Mouse (Mus musculus) B cell, adult 67 days (primary cell): Measurements from ENCODE around the gene Grtp1. TPM values are rescaled to one million over a fixed set of nuclear protein-coding genes. Genes with fewer than 3 reads are reported as not detected.

ENCODE experiments used
- total RNA-seq, 2 experiments: library from RNA; stranded (reverse); gene quantifications; 4 replicates each; pipeline ENCODE4 v1.2.4; 2023

Grtp1 gene
- total RNA-seq = not detected

DNA sequence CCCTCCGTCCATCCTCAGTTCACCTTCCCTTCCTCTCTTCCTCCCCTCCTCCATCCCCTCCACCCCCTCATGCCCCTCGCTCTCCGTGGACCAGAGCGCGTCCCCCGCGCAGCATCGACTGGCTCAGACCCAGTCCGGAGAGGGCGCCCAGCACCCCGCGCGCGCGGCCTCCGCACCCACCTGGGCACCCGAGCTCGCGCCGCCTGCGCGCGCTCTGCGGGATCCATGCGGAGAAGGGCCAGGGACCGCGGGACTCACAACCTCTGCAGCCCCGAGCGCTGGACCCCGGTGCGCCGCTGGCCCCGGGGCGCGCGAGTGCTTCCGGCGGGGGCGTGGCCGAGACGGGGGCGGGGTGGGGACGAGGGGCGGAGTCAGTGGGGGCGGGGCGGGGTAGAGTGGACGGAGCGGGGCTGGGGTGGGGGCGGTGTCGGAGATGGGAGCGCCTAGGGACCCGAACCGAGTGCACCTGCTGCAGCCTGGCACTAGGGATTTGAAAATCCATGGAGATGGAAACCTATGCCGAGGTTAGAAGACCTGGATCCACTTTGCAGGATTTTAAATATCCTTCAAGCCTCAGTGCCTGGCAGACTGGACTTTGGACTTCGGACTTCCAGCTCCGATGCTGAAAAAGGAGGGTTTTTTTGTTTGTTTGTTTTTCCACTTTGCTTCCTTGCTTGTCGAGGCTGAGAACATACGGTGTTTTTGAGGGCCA is at the start of gene Grtp1:
Gene Grtp1, minus strand, starts transcription at position 320 of the 712 bp plus-strand sequence.

DNA sequence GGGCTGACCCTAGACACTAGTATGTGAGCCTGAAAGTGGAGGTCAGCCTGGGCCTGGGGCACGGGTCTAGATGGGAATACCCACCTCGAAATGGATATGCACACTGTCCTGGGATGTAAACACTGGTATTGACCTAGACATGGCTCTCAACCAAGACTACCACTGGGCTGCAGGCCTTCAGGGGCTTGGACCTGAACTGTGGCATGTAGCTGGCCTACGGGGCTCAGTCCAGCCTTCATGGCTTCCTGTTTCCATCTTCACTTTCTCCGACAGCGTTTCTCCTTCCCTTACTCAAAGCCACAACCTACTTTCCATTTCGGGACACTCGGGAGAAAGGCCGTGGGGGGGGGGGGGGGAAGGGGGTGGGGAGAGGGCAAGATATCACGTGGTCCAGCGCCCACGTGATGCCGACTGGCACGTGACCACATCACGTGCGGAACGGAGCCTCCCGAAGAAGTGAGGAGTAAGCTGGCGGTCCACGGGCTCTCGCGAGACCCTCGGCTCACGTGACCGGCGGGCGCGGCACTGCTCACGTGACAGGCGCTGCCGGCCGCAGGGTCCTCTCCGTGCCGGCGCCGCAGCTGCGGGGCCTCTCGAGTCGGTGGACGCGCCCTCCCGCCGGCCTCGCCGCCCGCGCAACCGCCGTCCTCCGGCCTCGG is 41.6 kb downstream of the Grtp1 start, which contains the start of gene Lamp1:
Gene Lamp1, plus strand, starts transcription at position 444 of the 659 bp plus-strand sequence.

Other genes starting within 250 kb of the Grtp1 start
- not detected for gene F7, start 174.6 kb downstream of the Grtp1 start, total RNA-seq
- gene F10, start 163.3 kb downstream of the Grtp1 start, total RNA-seq = not detected
- not detected for gene Proz, start 139.7 kb downstream of the Grtp1 start, total RNA-seq
- gene Pcid2, start 95.2 kb downstream of the Grtp1 start, total RNA-seq = 10 to 100 TPM; 35.5 to 38.6 TPM
- gene Cul4a, start 95.0 kb downstream of the Grtp1 start, total RNA-seq = 10 to 100 TPM; 50.5 to 70.9 TPM
- 100 to 1,000 TPM; 127 to 133 TPM for gene Lamp1, start 41.5 kb downstream of the Grtp1 start, total RNA-seq
- not detected for gene Adprhl1, start 53.5 kb upstream of the Grtp1 start, total RNA-seq
- 10 to 100 TPM; 15.5 to 16.7 TPM for gene Dcun1d2, start 87.5 kb upstream of the Grtp1 start, total RNA-seq
- gene Tmco3, start 87.6 kb upstream of the Grtp1 start, total RNA-seq = 10 to 100 TPM; 16.1 to 23.5 TPM
- 10 to 100 TPM; 21.5 to 24.0 TPM for gene Tfdp1, start 138.1 kb upstream of the Grtp1 start, total RNA-seq
- gene Atp4b, start 196.2 kb upstream of the Grtp1 start, total RNA-seq = not detected
- not detected for gene Grk1, start 204.5 kb upstream of the Grtp1 start, total RNA-seq
- gene Tmem255b, start 234.6 kb upstream of the Grtp1 start, total RNA-seq = not detected